Mouse (Mus musculus): Measurements from ENCODE around the gene Ccdc8. TPM values are rescaled to one million over a fixed set of nuclear protein-coding genes. Genes with fewer than 3 reads are reported as not detected.
A peak's percentile ranks its signal among the peaks of the same experiment; 100 is the strongest.

Gene Ccdc8
- polyA plus RNA-seq, 1 experiment from 2014 or later = 18.7 TPM

DNA sequence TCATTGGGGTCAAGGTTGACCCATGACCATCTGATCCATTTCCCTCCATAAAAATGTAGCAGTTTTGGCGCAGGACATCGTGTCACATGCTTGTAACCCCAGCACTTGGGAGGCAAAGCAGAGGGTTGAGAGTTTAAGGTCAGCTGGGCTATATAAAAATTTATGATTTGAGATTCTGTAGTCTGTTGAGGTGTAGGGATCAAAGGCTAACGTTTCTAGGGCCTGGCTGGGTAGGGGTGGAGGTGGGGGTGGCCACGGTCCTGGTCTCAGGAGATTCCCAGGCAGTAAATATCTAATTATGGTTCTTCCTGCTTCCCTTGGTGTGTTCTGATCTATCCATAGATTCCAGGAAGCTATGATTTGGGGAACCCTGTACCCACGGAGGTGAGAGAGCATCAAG is 30.8 kb upstream of the Ccdc8 start:
- no peaks in the 10 kb centered on the region for H3K36me3 ChIP-seq (ENCODE audit: control insufficient read depth, insufficient read depth, low read length)
- 75% methylated on average over 5 of the region's 5 CpGs for WGBS
- ATAC-seq (ENCODE audit: insufficient number of reproducible peaks, insufficient read depth, low FRiP score, low read depth) = no peak
- H3K9me3 ChIP-seq (ENCODE audit: control insufficient read depth, low read depth, low read length) = no peaks in the 10 kb centered on the region
- H3K27ac ChIP-seq (ENCODE audit: low read length) = no peak overlapping the region
- H3K27me3 ChIP-seq (ENCODE audit: control insufficient read depth, insufficient read depth, low read length) = no peaks in the 10 kb centered on the region
- no peaks in the 10 kb centered on the region for H3K4me1 ChIP-seq (ENCODE audit: control insufficient read depth, insufficient read depth, low read length)
- no peak overlapping the region for H3K9ac ChIP-seq (replicated peaks; ENCODE audit: low read depth, low read length)
- H3K4me3 ChIP-seq (ENCODE audit: low read depth, low read length) = no peak overlapping the region
- H3K4me2 ChIP-seq (replicated peaks; ENCODE audit: low read depth, low read length) = no peak overlapping the region

DNA sequence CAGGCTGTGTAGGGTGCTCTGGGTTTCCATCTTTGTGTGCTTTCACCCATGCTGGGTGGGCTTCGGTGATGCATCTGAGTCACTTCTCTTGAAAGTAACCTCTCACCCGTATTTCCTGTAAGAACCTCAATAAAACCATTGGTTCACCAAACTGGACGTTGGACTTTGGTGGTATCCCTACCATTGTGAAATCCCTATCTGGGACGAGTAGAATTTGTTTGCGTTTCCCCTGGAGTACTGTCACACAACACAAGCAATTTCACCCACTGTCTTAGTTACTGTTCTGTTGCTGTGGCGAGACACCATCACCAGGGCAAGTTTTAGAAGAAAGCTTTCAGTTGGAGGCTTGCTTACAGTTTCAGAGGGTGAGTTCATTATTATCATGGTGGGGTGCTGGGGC is 24.1 kb upstream of the Ccdc8 start:
- no peaks in the 10 kb centered on the region for H3K4me1 ChIP-seq (ENCODE audit: control insufficient read depth, insufficient read depth, low read length)
- no peaks in the 10 kb centered on the region for H3K9me3 ChIP-seq (ENCODE audit: control insufficient read depth, low read depth, low read length)
- H3K27me3 ChIP-seq (ENCODE audit: control insufficient read depth, insufficient read depth, low read length) = no peaks in the 10 kb centered on the region
- 85% methylated on average over 6 of the region's 6 CpGs for WGBS
- H3K4me2 ChIP-seq (replicated peaks; ENCODE audit: low read depth, low read length) = no peak overlapping the region
- no peak for ATAC-seq (ENCODE audit: insufficient number of reproducible peaks, insufficient read depth, low FRiP score, low read depth)
- H3K27ac ChIP-seq (ENCODE audit: low read length) = no peak overlapping the region
- no peak overlapping the region for H3K4me3 ChIP-seq (ENCODE audit: low read depth, low read length)
- H3K9ac ChIP-seq (replicated peaks; ENCODE audit: low read depth, low read length) = no peak overlapping the region
- no peaks in the 10 kb centered on the region for H3K36me3 ChIP-seq (ENCODE audit: control insufficient read depth, insufficient read depth, low read length)

- H3K27ac ChIP-seq (ENCODE audit: low read length) = no peak overlapping the region
- ATAC-seq (ENCODE audit: insufficient number of reproducible peaks, insufficient read depth, low FRiP score, low read depth) = no peak
- H3K27me3 ChIP-seq (ENCODE audit: control insufficient read depth, insufficient read depth, low read length) = no peaks in the 10 kb centered on the region
- H3K36me3 ChIP-seq (ENCODE audit: control insufficient read depth, insufficient read depth, low read length) = no peaks in the 10 kb centered on the region
- H3K9me3 ChIP-seq (ENCODE audit: control insufficient read depth, low read depth, low read length) = no peaks in the 10 kb centered on the region
- H3K4me3 ChIP-seq (ENCODE audit: low read depth, low read length) = no peak overlapping the region
- H3K9ac ChIP-seq (replicated peaks; ENCODE audit: low read depth, low read length) = no peak overlapping the region
- WGBS = 88% methylated on average over 3 of the region's 3 CpGs
- no peak overlapping the region for H3K4me2 ChIP-seq (replicated peaks; ENCODE audit: low read depth, low read length)
- no peaks in the 10 kb centered on the region for H3K4me1 ChIP-seq (ENCODE audit: control insufficient read depth, insufficient read depth, low read length)
Observed at GRCm38 (mm10) chr7:16971160-16971559, 21.3 kb upstream of the Ccdc8 start.

- Histone ChIP-seq H3K4me2 (replicated peaks; ENCODE audit: low read depth, low read length) (no peak overlapping the region), H3K9me3 (ENCODE audit: control insufficient read depth, low read depth, low read length) (no peaks in the 10 kb centered on the region), H3K4me1 (ENCODE audit: control insufficient read depth, insufficient read depth, low read length) (no peaks in the 10 kb centered on the region), H3K4me3 (ENCODE audit: low read depth, low read length) (no peak overlapping the region), H3K9ac (replicated peaks; ENCODE audit: low read depth, low read length) (no peak overlapping the region), H3K27me3 (ENCODE audit: control insufficient read depth, insufficient read depth, low read length) (no peaks in the 10 kb centered on the region), H3K36me3 (ENCODE audit: control insufficient read depth, insufficient read depth, low read length) (no peaks in the 10 kb centered on the region), H3K27ac (ENCODE audit: low read length) (no peak overlapping the region)
- 69% methylated on average over 6 of the region's 6 CpGs for WGBS
- ATAC-seq (ENCODE audit: insufficient number of reproducible peaks, insufficient read depth, low FRiP score, low read depth) = no peak
Observed at GRCm38 (mm10) chr7:16974018-16974417, 18.5 kb upstream of the Ccdc8 start.

GRCm38 (mm10) chr7:16976298-16976697 is 16.2 kb upstream of the Ccdc8 start:
- WGBS = 50% methylated on average over 8 of the region's 8 CpGs
- no peaks in the 10 kb centered on the region for H3K9me3 ChIP-seq (ENCODE audit: control insufficient read depth, low read depth, low read length)
- no peak overlapping the region for H3K4me3 ChIP-seq (ENCODE audit: low read depth, low read length)
- ATAC-seq (ENCODE audit: insufficient number of reproducible peaks, insufficient read depth, low FRiP score, low read depth) = no peak
- peaks cover 3% of the 10 kb centered on the region; the same call in 1 of the 2 replicates for H3K4me1 ChIP-seq (ENCODE audit: control insufficient read depth, insufficient read depth, low read length)
- no peaks in the 10 kb centered on the region for H3K36me3 ChIP-seq (ENCODE audit: control insufficient read depth, insufficient read depth, low read length)
- no peak overlapping the region for H3K9ac ChIP-seq (replicated peaks; ENCODE audit: low read depth, low read length)
- H3K27me3 ChIP-seq (ENCODE audit: control insufficient read depth, insufficient read depth, low read length) = no peaks in the 10 kb centered on the region
- H3K27ac ChIP-seq (ENCODE audit: low read length) = no peak overlapping the region
- no peak overlapping the region for H3K4me2 ChIP-seq (replicated peaks; ENCODE audit: low read depth, low read length)

GRCm38 (mm10) chr7:16978173-16978572 is 14.3 kb upstream of the Ccdc8 start:
- Histone ChIP-seq H3K9ac (replicated peaks; ENCODE audit: low read depth, low read length) (no peak overlapping the region), H3K27ac (ENCODE audit: low read length) (no peak overlapping the region), H3K4me2 (replicated peaks; ENCODE audit: low read depth, low read length) (no peak overlapping the region), H3K4me3 (ENCODE audit: low read depth, low read length) (no peak overlapping the region), H3K9me3 (ENCODE audit: control insufficient read depth, low read depth, low read length) (no peaks in the 10 kb centered on the region), H3K4me1 (ENCODE audit: control insufficient read depth, insufficient read depth, low read length) (peaks cover 3% of the 10 kb centered on the region; the same call in 1 of the 2 replicates), H3K27me3 (ENCODE audit: control insufficient read depth, insufficient read depth, low read length) (no peaks in the 10 kb centered on the region), H3K36me3 (ENCODE audit: control insufficient read depth, insufficient read depth, low read length) (no peaks in the 10 kb centered on the region)
- no peak for ATAC-seq (ENCODE audit: insufficient number of reproducible peaks, insufficient read depth, low FRiP score, low read depth)
- 66% methylated on average over 6 of the region's 6 CpGs for WGBS

- Histone ChIP-seq H3K4me3 (ENCODE audit: low read depth, low read length) (no peak overlapping the region), H3K4me2 (replicated peaks; ENCODE audit: low read depth, low read length) (no peak overlapping the region), H3K36me3 (ENCODE audit: control insufficient read depth, insufficient read depth, low read length) (no peaks in the 10 kb centered on the region), H3K9ac (replicated peaks; ENCODE audit: low read depth, low read length) (no peak overlapping the region), H3K27ac (ENCODE audit: low read length) (no peak overlapping the region), H3K4me1 (ENCODE audit: control insufficient read depth, insufficient read depth, low read length) (peaks cover 3% of the 10 kb centered on the region; the same call in 1 of the 2 replicates), H3K27me3 (ENCODE audit: control insufficient read depth, insufficient read depth, low read length) (no peaks in the 10 kb centered on the region), H3K9me3 (ENCODE audit: control insufficient read depth, low read depth, low read length) (no peaks in the 10 kb centered on the region)
- WGBS = 94% methylated on average over 3 of the region's 3 CpGs
- ATAC-seq (ENCODE audit: insufficient number of reproducible peaks, insufficient read depth, low FRiP score, low read depth) = no peak
Observed at GRCm38 (mm10) chr7:16978593-16978992, 13.9 kb upstream of the Ccdc8 start.

- H3K9ac ChIP-seq (replicated peaks; ENCODE audit: low read depth, low read length) = no peak overlapping the region
- WGBS = 4% methylated on average over 12 of the region's 12 CpGs
- no peaks in the 10 kb centered on the region for H3K36me3 ChIP-seq (ENCODE audit: control insufficient read depth, insufficient read depth, low read length)
- H3K4me1 ChIP-seq (ENCODE audit: control insufficient read depth, insufficient read depth, low read length) = peaks cover 3% of the 10 kb centered on the region; the same call in 1 of the 2 replicates
- 0 out of 2 replicates have a peak overlapping the region, but pooled peaks have one; percentile 8 for H3K4me3 ChIP-seq (ENCODE audit: low read depth, low read length)
- peak; percentile 67; the same call in 1 of the 2 replicates for ATAC-seq (ENCODE audit: insufficient number of reproducible peaks, insufficient read depth, low FRiP score, low read depth)
- peak overlapping the region; percentile 76 for H3K27ac ChIP-seq (ENCODE audit: low read length)
- no peaks in the 10 kb centered on the region for H3K27me3 ChIP-seq (ENCODE audit: control insufficient read depth, insufficient read depth, low read length)
- H3K9me3 ChIP-seq (ENCODE audit: control insufficient read depth, low read depth, low read length) = no peaks in the 10 kb centered on the region
- peak overlapping the region; percentile 41 for H3K4me2 ChIP-seq (replicated peaks; ENCODE audit: low read depth, low read length)
Observed at GRCm38 (mm10) chr7:16980348-16980747, 12.2 kb upstream of the Ccdc8 start.

DNA sequence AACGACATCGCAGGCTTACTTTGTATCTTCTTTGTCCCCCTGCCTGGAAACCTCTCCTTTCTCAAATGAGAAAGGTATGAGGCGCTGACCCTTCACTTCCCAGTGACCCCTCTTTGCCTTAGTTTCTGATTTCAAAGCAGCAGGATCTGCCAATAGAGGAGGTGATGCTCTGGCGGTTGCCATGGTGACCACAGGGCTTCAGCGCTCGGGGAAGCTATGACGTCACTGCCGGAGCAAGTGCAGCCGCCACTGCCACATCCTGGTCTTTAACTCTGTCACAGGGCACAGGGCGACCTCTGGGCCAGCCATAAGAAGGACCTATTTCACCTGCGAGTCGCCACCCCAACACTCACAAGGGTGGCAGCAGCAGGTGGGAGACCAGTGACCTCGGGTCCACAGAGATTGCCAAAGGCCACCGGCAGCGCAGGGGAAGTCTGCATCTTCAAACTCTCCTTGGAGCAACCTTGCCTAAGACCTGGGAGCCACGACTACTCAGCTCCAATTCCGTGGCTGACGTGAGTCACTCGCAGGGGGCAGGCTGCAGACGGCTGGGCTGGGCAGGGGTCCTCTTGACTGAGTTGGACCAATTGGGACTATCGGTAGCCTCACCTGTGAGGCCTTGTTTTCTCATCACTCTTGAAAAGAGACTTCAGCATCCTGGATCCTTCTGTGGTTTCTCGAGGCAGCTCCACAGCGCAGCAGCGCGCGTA is 9.5 kb upstream of the Ccdc8 start, which contains the start of gene Gm42372:
TSS of gene Gm42372 (plus strand) at position 228 of the 710 bp plus-strand sequence.
- Histone ChIP-seq H3K9ac (replicated peaks; ENCODE audit: low read depth, low read length) (no peak within 1 kb of the TSS; the same call in 1 of the 2 replicates), H3K27ac (ENCODE audit: low read length) (no peak within 1 kb of the TSS), H3K9me3 (ENCODE audit: control insufficient read depth, low read depth, low read length) (no peaks in the 10 kb centered on the region), H3K36me3 (ENCODE audit: control insufficient read depth, insufficient read depth, low read length) (no peaks in the 10 kb centered on the region), H3K4me3 (ENCODE audit: low read depth, low read length) (no peak within 1 kb of the TSS), H3K4me2 (replicated peaks; ENCODE audit: low read depth, low read length) (no peak within 1 kb of the TSS), H3K4me1 (ENCODE audit: control insufficient read depth, insufficient read depth, low read length) (peaks cover 12% of the 10 kb centered on the region), H3K27me3 (ENCODE audit: control insufficient read depth, insufficient read depth, low read length) (no peaks in the 10 kb centered on the region)
- 27% methylated on average over 26 of the region's 26 CpGs for WGBS
- no peak for ATAC-seq (ENCODE audit: insufficient number of reproducible peaks, insufficient read depth, low FRiP score, low read depth)

Measured in stomach, embryonic 14.5 days (tissue).